Mouse (Mus musculus) embryonic fibroblast, embryonic 13.5 days (primary cell): ENCODE results near the gene Rhot2.

ENCODE experiments used
- CTCF ChIP-seq: IDR thresholded peaks from 2 replicates; pipeline ENCODE4 v1.5.1; 2011; ENCODE audit warnings: mild to moderate bottlenecking, control low read depth, low read length, moderate library complexity, borderline replicate concordance; ENCODE audit not compliant: insufficient read depth
- POLR2A ChIP-seq: IDR thresholded peaks from 2 replicates; pipeline ENCODE4 v1.6.1; 2011; ENCODE audit warnings: low read depth, mild to moderate bottlenecking, control low read depth, low read length, moderate library complexity

DNA sequence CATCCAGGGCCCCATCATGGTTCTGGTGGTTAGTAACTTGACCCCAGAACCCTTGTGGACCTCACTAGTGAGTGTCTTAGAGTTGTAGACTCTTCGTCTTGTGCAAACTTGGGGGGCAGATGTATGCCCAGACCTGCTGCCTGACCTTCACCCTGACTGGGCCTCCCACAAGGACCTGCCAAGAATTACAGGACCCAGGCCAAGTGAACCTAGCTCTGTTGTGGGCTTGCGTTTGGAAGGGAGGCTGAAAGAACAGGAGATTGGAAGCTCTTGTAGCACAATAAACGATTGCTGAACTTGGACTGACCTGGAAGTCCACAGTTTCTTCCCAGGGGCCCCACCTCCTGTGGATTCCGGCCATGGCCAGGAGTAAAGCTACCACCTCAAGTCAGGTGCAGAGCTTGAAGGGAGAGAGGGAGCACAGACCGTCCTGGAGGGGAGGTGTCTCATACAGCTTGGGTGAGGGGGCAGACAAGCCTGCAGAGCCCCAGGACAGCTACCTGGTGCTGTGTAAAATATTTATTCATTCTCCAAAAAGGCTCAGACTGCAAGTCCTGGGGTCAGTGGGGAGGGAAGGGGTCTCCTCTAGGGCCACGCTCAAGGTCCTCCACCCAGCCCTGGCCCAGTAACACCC is 10.6 kb downstream of the Rhot2 start:
- TF ChIP-seq CTCF (no peak), POLR2A (no peak)
